Mouse (Mus musculus) intestine, embryonic 15.5 days (tissue): ENCODE data around the gene Cd99l2. TPM values are rescaled to one million over a fixed set of nuclear protein-coding genes. Genes with fewer than 3 reads are reported as not detected.

Experiments used
- ATAC-seq: fragments of 200-750 bp; cut with Nextera tagmentation; 2 replicates; pipeline ENCODE4 v1.8.0; 2017; ENCODE audit warnings: moderate TSS enrichment, moderate library complexity
- H3K27ac ChIP-seq: fragments of 300-500 bp; sonication (generic); 2 replicates; pipeline ENCODE4 v1.5.1; 2015; ENCODE audit warnings: mild to moderate bottlenecking, inconsistent platforms
- H3K27me3 ChIP-seq: fragments of 300-500 bp; sonication (generic); replicated peaks from 2 replicates; pipeline ENCODE4 v1.6.1; 2015; ENCODE audit warnings: inconsistent platforms
- H3K36me3 ChIP-seq: fragments of 300-500 bp; sonication (generic); 2 replicates; pipeline ENCODE4 v1.6.1; 2015; ENCODE audit warnings: inconsistent platforms
- H3K4me1 ChIP-seq: fragments of 300-500 bp; sonication (generic); replicated peaks from 2 replicates; pipeline ENCODE4 v1.6.1; 2015; ENCODE audit warnings: inconsistent platforms
- H3K4me2 ChIP-seq: fragments of 300-500 bp; sonication (generic); replicated peaks from 2 replicates; pipeline ENCODE4 v1.6.1; 2015; ENCODE audit warnings: mild to moderate bottlenecking, inconsistent platforms
- H3K4me3 ChIP-seq: fragments of 300-500 bp; sonication (generic); replicated peaks from 2 replicates; pipeline ENCODE4 v1.5.1; 2015; ENCODE audit warnings: inconsistent platforms
- H3K9ac ChIP-seq: fragments of 300-500 bp; sonication (generic); 2 replicates; pipeline ENCODE4 v1.6.1; 2015; ENCODE audit warnings: inconsistent platforms
- H3K9me3 ChIP-seq: fragments of 300-500 bp; sonication (generic); 2 replicates; pipeline ENCODE4 v1.6.1; 2016; ENCODE audit warnings: inconsistent platforms
- WGBS: fragments of 180-500 bp; shearing (Covaris S2); methylation state at CpG from one replicate; pipeline ENCODE4 v1.1.7; 2015; 5-methylcytosine and 5-hydroxymethylcytosine counted together
- polyA plus RNA-seq: library from polyadenylated mRNA; unstranded; fragments of >200 nt; fragmentation: Nextera tagmentation; extraction: Ambion mirVana; gene quantifications from 2 replicates; pipeline ENCODE4 v1.2.1, GENCODE M21; 2015

Cd99l2 gene
- polyA plus RNA-seq, 1 experiment from 2014 or later: 25.6 TPM

DNA sequence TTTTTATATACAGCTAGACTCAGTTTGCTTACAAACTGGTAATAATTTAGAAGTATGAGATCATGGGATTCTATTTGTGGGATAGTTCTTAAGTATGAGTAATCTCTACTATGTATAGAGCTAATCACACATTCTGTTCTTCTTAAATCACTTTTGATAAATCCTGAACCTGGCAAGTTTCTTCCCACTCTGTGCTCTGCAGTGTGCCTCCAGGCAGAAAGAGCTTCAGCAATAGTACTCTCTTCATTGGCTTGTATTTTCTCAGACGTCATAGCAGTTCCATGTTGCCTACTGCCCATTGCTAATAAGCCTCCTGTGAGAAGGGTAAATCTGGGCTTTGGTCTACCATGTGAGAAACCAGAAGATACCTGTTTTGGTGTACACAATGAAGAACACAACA lies 84.3 kb downstream of the Cd99l2 start:
- Histone ChIP-seq H3K4me2 (no peak overlapping the region), H3K27me3 (no peaks in the 10 kb centered on the region), H3K36me3 (no peaks in the 10 kb centered on the region), H3K27ac (no peak overlapping the region), H3K4me3 (no peak overlapping the region), H3K9ac (no peak overlapping the region), H3K4me1 (no peaks in the 10 kb centered on the region), H3K9me3 (no peaks in the 10 kb centered on the region)
- ATAC-seq: no peak
- 61% methylated on average over 1 of the region's 1 CpGs for WGBS

DNA sequence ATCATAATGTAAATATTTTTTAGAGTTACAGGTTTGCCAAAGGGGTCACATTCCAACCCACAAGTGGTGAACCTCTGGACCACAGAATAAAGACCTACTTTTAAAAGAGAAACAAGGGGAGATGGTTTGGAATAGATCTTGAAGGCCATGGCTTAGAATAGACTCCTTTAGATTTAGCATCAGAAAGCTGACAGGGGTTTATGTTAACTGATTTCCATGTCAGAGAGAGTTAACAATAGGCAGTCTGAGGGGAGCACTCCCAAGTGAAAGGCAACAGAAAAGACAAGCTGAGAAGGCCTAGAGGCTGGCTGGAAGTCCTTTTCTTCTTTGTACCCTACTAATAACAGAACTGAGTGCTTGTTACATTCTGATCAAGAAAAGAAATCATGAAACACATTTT lies 86.4 kb downstream of the Cd99l2 start:
- Histone ChIP-seq H3K4me1 (no peaks in the 10 kb centered on the region), H3K36me3 (no peaks in the 10 kb centered on the region), H3K9me3 (no peaks in the 10 kb centered on the region), H3K27ac (no peak overlapping the region), H3K4me3 (no peak overlapping the region), H3K9ac (no peak overlapping the region), H3K27me3 (no peaks in the 10 kb centered on the region), H3K4me2 (no peak overlapping the region)
- ATAC-seq: no peak

DNA sequence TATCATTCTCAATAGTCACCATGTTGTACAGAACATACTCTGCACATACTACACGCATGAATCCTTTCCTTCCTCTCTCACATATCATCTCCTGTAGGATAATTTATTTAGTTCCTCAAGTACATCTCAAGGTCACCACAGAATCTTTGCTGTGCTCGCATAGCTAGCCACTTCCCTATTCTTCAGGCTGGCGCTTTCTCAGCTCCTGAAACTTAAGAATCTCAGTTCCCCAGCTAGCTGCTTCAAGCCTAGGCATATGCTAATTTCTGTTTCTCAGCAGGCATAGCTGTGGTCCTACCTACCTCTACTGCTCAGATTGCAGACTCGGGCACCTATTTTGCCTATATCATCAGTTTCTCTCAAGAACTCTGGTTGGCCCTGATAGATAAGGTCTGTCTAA lies 96.3 kb downstream of the Cd99l2 start:
- H3K9ac ChIP-seq: no peak overlapping the region
- ATAC-seq: no peak
- no peaks in the 10 kb centered on the region for H3K27me3 ChIP-seq
- no peaks in the 10 kb centered on the region for H3K36me3 ChIP-seq
- H3K4me3 ChIP-seq: no peak overlapping the region
- no peak overlapping the region for H3K27ac ChIP-seq
- no peaks in the 10 kb centered on the region for H3K9me3 ChIP-seq
- 79% methylated on average over 4 of the region's 4 CpGs for WGBS
- no peak overlapping the region for H3K4me2 ChIP-seq
- H3K4me1 ChIP-seq: no peaks in the 10 kb centered on the region

DNA sequence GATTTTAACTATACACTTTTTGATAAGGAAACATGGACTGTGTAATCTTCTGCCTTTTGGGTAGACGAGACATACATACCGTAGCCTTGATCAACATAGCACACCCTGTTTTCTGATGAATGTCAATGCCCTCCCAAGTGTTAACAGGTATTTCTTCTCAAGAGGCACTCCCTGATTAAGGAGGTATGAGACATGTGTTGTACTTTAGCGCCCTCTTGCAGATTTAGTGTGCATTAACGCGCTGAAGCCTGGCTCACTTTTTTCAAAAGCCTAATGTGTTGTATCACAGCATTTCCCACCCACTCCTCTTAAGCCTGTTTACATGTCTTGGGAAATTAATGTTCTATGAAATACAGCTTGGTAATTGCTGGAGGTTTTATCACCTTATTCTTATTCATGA lies 111.1 kb downstream of the Cd99l2 start:
- Histone ChIP-seq H3K36me3 (no peaks in the 10 kb centered on the region), H3K4me1 (no peaks in the 10 kb centered on the region), H3K4me2 (no peak overlapping the region), H3K27me3 (no peaks in the 10 kb centered on the region), H3K9ac (no peak overlapping the region), H3K4me3 (no peak overlapping the region), H3K27ac (no peak overlapping the region), H3K9me3 (no peaks in the 10 kb centered on the region)
- ATAC-seq: no peak
- WGBS: 49% methylated on average over 5 of the region's 5 CpGs

DNA sequence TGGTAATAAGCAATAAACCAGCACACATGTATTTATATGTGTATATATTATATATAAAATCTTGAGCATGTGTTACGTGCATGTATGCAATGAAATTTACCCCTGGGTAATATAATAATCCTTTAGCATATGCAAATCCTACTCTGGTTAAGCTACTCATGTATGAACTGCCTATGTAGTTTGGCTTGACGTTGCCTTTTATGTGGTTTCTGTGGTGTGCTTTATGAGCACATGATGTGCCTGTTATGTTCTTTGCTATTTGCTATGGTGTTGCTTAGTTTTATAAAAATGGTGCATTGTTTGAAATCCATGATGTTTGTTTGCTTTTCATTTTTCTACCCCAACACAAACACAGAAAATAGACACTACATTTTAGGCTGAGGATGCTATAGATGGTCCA lies 114.2 kb downstream of the Cd99l2 start:
- Histone ChIP-seq H3K36me3 (no peaks in the 10 kb centered on the region), H3K9me3 (no peaks in the 10 kb centered on the region), H3K4me1 (no peaks in the 10 kb centered on the region), H3K4me3 (no peak overlapping the region), H3K9ac (no peak overlapping the region), H3K27me3 (no peaks in the 10 kb centered on the region), H3K27ac (no peak overlapping the region), H3K4me2 (no peak overlapping the region)
- no peak for ATAC-seq
- WGBS: 89% methylated on average over 2 of the region's 2 CpGs

DNA sequence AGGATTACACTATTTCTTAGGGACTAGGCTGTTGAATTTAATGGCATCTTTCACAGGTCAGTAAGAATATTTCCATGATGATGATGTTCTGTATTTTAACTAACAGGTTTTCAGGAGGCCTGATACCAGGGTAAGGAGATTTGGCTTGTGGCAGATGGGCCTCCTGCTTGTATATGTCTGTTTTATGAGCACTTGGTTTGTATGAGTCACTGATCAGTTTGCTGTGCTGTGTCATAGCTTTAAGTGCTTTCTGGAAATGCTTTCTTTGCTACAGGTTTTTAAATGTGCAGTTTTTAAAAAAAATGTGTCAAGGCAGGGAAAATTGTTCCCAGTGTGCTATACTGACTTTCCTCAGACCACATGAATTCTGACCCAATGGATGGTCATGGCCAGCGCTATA lies 115.9 kb downstream of the Cd99l2 start:
- 81% methylated on average over 1 of the region's 1 CpGs for WGBS
- ATAC-seq: no peak
- H3K9ac ChIP-seq: no peak overlapping the region
- H3K36me3 ChIP-seq: no peaks in the 10 kb centered on the region
- H3K4me2 ChIP-seq: no peak overlapping the region
- H3K27me3 ChIP-seq: no peaks in the 10 kb centered on the region
- no peaks in the 10 kb centered on the region for H3K9me3 ChIP-seq
- no peak overlapping the region for H3K27ac ChIP-seq
- H3K4me1 ChIP-seq: no peaks in the 10 kb centered on the region
- no peak overlapping the region for H3K4me3 ChIP-seq

Other genes starting within 250 kb of the Cd99l2 start
- 11.5 and 12.5 TPM in 2 replicates for gene Mtmr1, start 128.1 kb downstream of the Cd99l2 start, polyA plus RNA-seq
- 217 and 227 TPM in 2 replicates for gene Hmgb3, start 63.1 kb upstream of the Cd99l2 start, polyA plus RNA-seq
- 0.87 and 1.1 TPM in 2 replicates for gene Gpr50, start 170.8 kb upstream of the Cd99l2 start, polyA plus RNA-seq